Mouse (Mus musculus) gastrocnemius, postnatal 10 days (tissue): ENCODE measurements around the gene Arhgdib. TPM values are rescaled to one million over a fixed set of nuclear protein-coding genes. Genes with fewer than 3 reads are reported as not detected.
"Not testable (repeated sequence)": the region's sequence is repeated elsewhere in the genome, so short reads cannot be mapped to it uniquely, and the experiment has no call there.

Source experiments
- DNase-seq: peaks from one replicate; pipeline ENCODE4 v3.0.0; 2021; ENCODE audit warnings: mixed read lengths
- long read RNA-seq, 2 experiments: library from polyadenylated mRNA; stranded (forward); transcript quantifications; one replicate each; pipeline ENCODE4 v2.0.0; 2021
- total RNA-seq, 2 experiments: library from RNA; stranded (reverse); gene quantifications; 2 replicates each; pipeline ENCODE4 v1.2.3; 2021

Gene Arhgdib
- total RNA-seq, result 10 to 100 TPM; 17.9 to 23.9 TPM
- long read RNA-seq, experiment 1, transcript Arhgdib-201 (6 exons, 1,193 nt), result major isoform, 7 of 15 reads
- long read RNA-seq, experiment 1, partial matches to known transcripts, result 0 of 15 reads
- long read RNA-seq, experiment 1, other reads (novel, unspliced or antisense), result 2 of 15 reads
- long read RNA-seq, experiment 2, transcript Arhgdib-201 (6 exons, 1,193 nt), result major isoform, 7 of 14 reads
- long read RNA-seq, experiment 2, partial matches to known transcripts, result 0 of 14 reads
- long read RNA-seq, experiment 2, other reads (novel, unspliced or antisense), result 1 of 14 reads

- DNase-seq, result no peak
These were observed at the start of gene Arhgdib for GRCm38 (mm10) chr6:136941051-136942021. TSS of gene Arhgdib (minus strand) at chr6:136941899.

GRCm38 (mm10) chr6:136990557-136990956 lies 48.9 kb upstream of the Arhgdib start:
- no peak for DNase-seq

GRCm38 (mm10) chr6:136989824-136990497 lies 48.3 kb upstream of the Arhgdib start:
- no peak for DNase-seq

- no peak for DNase-seq
These were observed 46.9 kb upstream of the Arhgdib start for GRCm38 (mm10) chr6:136988536-136989060.

- no peak for DNase-seq
These were observed 45.0 kb upstream of the Arhgdib start for GRCm38 (mm10) chr6:136986718-136987117.

- no peak for DNase-seq
These were observed 44.3 kb upstream of the Arhgdib start for GRCm38 (mm10) chr6:136986019-136986418.

- no peak for DNase-seq
These were observed 41.5 kb upstream of the Arhgdib start for GRCm38 (mm10) chr6:136983201-136983600.

GRCm38 (mm10) chr6:136982581-136982980 lies 40.9 kb upstream of the Arhgdib start:
- DNase-seq, result no peak

GRCm38 (mm10) chr6:136980331-136980746 lies 38.6 kb upstream of the Arhgdib start:
- DNase-seq, result no peak

GRCm38 (mm10) chr6:136979274-136980082 lies 37.8 kb upstream of the Arhgdib start:
- DNase-seq, result no peak

- DNase-seq, result not testable (repeated sequence)
These were observed 27.2 kb upstream of the Arhgdib start for GRCm38 (mm10) chr6:136968877-136969276.

GRCm38 (mm10) chr6:136967466-136967865 lies 25.8 kb upstream of the Arhgdib start:
- DNase-seq, result no peak

GRCm38 (mm10) chr6:136965912-136966311 lies 24.2 kb upstream of the Arhgdib start:
- DNase-seq, result no peak

GRCm38 (mm10) chr6:136964609-136965510 lies 23.2 kb upstream of the Arhgdib start:
- DNase-seq, result no peak

GRCm38 (mm10) chr6:136962957-136963356 lies 21.3 kb upstream of the Arhgdib start:
- DNase-seq, result no peak

- DNase-seq, result no peak
These were observed 17.4 kb upstream of the Arhgdib start for GRCm38 (mm10) chr6:136959131-136959530.

- no peak for DNase-seq
These were observed 15.4 kb upstream of the Arhgdib start for GRCm38 (mm10) chr6:136957062-136957461.

- DNase-seq, result no peak
These were observed 13.5 kb upstream of the Arhgdib start for GRCm38 (mm10) chr6:136955240-136955639.

- no peak for DNase-seq
These were observed 13.0 kb upstream of the Arhgdib start for GRCm38 (mm10) chr6:136954715-136955114.

GRCm38 (mm10) chr6:136954192-136954591 lies 12.5 kb upstream of the Arhgdib start:
- no peak for DNase-seq
